Mouse (Mus musculus) heart, postnatal 10 days (tissue): ENCODE measurements around the gene Nlgn3. TPM values are rescaled to one million over a fixed set of nuclear protein-coding genes. Genes with fewer than 3 reads are reported as not detected.
"Not testable (repeated sequence)": the region's sequence is repeated elsewhere in the genome, so short reads cannot be mapped to it uniquely, and the experiment has no call there.

Source experiments
- DNase-seq, 2 experiments: peaks; one replicate each; pipeline ENCODE4 v3.0.0; 2021
- intact Hi-C: fragments of 180-260 bp; cut with DNase I; formaldehyde crosslinking; loops from one replicate; pipeline ENCODE4 v1.15.1; 2025
- total RNA-seq, 2 experiments: library from RNA; stranded (reverse); gene quantifications; 2 replicates each; pipeline ENCODE4 v1.2.3; 2021

The Nlgn3 gene
- total RNA-seq, 2 experiments from 2014 or later: 0.77 to 0.86 TPM

DNA sequence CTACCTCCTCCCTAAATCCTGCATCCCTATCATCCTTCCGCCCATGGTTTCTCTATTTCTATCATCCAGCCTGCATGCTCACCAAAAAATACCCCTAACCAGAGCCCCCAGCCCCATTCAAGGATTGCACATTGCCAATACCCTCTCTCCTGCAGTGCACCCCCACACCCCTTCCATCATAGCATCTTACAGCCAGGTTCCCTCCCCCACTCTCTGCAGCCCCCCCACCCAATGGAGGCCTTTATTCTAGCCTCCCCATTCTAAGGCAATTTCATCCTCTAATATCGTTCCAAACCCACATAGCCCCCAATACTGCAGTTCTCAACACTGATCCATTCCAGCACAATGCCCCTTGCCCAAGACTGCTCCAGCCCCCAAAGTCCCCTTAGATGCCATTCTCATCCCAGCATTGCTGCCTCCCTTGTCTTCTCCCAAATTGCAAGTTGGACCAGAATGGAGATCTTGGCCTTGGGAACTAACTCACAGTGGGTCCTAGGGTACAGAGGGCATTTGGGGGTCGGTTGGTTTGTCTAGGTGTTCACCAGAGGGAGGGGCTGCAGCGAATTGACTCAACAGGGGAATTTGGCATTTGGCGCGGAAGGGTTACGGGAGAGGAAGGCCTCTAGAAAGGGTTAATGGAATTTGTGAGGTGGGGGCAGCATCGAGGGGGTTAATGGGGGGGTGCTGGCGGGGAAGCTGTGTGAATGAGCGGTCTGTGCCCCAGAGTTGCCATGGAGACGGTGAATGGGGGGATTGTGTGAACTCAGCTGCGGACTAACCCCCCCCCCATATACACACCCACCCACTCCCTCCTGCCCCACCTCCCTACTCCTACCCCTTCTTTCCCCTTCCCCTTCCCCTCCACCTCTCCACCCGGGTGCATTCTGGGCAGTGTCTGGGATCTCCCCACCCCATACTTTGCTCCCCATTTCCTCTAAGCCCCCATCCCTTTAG, 782 bp downstream of the Nlgn3 start:
- intact Hi-C loops: no loop called here
- no peak for DNase-seq

DNA sequence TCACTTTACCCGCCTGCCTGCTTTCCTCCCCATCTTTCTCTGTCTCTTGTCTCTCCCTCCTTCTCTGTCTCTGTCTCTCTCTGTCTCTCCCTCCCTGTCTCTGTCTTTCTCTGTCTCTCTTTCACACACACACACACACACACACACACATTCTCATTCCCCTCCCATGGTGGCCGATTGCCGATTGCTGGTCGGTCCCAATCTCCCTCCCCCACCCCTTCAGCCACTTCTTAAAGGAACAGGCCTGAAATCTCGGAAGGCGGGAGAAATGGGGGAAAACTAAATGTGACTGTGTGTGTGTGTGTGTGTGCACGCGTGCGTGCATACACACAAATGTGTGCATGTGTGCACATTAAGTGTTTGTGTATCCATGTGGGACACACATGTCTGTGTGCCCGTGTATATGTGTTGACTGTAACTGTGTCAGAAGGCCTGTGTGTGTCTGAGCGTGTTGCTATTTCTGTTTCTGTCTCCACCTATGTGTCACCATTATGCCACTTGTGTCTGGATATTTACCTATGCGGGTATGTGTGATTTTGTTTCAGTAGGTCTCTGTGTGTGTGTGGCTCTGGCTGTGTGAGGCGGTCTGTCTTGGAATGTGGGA, 1.6 kb downstream of the Nlgn3 start:
- intact Hi-C loops: no loop called here
- DNase-seq: peak in 1 of 2 experiments; percentile 18

DNA sequence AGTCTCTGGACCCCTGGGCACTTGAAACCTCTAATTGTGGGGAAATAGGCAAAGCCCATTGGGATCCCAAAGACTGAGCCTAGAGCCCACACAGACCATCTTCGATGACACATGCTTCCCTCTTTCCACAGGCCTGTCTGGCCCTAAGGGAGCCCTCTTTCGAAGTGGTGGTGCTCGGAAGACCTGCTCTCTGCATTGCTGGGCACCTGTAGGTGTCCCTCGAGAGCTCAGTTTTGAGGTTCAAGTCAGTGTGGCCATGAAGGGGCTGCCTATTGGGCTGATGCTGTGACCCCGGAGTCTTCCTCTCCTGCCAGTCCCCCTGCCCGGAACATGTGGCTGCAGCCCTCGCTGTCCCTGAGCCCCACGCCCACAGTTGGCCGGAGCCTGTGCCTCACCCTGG, 2.7 kb downstream of the Nlgn3 start:
- intact Hi-C loops: no loop called here
- no peak for DNase-seq

DNA sequence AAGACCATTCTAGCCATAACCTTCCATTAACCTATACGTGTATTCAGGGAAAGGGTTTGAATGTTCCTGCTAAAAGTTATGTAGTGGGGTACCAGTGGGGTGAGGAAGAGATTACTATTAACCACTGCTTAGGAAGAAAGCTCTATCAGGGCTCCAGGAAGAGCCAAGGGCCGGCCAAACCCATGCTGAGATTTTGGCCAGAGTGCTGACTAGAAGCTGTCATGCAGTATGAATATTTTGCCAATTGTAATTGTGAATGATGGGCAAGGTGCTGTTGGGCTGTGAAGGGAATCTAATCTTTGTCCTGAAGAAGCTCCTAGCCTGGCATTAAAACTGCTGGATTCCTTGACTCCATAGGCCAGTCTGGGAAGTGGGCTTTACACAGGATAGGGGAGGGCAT, 5.7 kb downstream of the Nlgn3 start:
- intact Hi-C loops: no loop called here
- DNase-seq: no peak

DNA sequence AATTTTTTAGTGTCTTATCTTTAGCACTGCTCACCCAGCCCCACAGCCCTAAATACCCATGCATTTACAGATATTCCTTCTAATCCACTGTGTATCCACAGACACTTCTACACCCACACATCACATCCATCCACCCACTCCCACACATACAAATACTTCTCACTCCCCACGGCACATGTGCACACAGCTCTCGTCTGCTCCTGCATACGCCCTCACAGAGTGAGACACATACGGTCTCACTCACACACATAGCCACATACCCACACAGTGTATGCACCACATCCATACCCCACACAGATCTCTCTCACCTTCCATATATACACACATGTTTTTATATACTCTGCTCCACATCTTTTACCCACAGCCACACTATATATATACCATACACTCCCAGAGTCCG, 10.3 kb downstream of the Nlgn3 start:
- no peak for DNase-seq
- intact Hi-C loops: no loop called here

DNA sequence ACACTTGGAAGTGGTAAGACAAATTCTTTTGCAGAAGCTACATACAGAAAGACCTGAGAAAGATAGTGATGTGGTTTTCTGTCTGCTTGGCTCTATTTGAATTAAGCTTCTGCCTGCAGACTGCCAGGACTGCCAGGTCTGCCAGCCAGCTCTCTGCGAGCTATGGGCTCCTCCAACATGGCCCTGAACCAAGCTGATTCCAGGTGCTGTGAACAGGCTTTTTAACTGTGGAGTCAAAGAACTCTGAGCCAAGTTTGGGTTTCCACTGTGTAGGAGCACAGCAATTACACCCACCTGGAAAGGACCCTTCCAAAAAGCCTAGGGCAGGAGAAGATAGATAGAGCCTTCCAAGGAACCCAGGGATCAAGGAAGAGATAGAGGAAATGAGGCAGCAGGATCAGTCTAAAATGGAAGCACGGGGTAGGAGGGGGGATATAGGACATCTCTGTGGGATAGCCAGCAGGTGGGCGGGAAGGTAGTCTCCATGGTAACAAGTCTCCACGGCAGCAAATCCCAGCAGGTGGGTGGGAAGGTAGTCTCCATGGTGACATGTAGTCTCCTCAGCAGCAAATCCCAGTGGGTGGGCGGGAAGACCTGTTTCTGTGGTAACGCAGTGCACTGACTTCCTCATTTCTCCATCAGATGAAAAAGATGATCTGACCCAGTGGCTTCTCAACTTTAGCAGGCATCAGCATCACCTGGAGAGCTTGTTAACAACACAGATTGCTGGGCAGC, 14.8 kb downstream of the Nlgn3 start:
- intact Hi-C loops: no loop called here
- DNase-seq: no peak

DNA sequence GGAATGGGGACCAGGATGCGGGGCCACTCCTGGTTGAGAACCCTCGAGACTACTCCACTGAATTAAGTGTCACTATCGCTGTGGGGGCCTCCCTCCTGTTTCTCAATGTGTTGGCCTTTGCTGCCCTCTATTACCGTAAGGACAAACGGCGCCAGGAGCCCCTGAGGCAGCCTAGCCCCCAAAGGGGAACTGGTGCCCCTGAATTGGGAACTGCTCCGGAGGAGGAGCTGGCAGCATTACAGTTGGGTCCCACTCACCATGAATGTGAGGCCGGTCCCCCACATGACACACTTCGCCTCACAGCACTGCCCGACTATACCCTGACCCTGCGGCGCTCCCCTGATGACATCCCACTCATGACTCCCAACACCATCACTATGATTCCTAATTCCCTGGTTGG, 20.8 kb downstream of the Nlgn3 start:
- intact Hi-C loops: no loop called here
- no peak for DNase-seq

DNA sequence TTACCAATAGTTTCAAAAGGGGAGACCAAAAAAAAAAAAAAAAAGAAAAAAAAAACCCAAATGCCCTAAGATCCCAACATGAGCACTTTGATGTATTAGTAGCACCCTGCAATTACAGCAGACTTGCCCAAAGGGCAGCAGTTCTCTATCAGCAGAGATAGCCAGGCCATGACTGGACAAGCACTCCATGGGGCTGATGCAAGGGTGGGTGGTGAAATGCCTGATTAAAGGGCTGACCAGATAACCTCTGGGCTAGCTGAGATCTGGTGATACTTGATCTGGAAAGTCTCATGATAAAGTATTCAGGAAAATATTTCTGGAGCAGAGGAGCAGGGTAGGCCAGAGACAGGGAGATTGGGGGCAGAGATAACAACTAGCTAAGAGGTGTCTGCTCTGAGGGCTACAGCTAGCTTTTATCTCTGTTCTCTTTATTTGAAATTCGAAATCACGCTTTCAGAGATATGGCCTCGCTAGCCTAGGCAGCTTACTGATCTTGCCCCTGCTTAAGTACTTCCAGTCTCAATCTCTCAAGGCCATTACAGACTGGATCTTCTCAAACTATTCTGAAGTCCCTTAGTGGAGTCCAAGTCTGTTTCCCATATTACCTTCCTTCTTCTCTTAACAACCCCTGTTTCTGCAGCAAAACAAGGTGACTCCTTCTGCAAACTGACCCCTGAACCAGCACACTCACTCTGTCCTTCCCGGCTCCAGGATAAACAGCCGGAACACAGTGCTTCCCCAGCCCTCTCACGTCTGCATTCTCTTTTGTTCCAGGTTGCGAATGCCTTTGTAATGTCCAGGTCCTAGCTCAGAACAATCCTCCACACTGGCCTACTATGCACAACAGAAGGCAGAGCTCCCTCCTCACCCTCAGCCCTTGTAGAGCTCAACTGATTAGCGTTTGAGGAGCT, 27.3 kb downstream of the Nlgn3 start:
- intact Hi-C loops: no loop called here
- DNase-seq: no peak

DNA sequence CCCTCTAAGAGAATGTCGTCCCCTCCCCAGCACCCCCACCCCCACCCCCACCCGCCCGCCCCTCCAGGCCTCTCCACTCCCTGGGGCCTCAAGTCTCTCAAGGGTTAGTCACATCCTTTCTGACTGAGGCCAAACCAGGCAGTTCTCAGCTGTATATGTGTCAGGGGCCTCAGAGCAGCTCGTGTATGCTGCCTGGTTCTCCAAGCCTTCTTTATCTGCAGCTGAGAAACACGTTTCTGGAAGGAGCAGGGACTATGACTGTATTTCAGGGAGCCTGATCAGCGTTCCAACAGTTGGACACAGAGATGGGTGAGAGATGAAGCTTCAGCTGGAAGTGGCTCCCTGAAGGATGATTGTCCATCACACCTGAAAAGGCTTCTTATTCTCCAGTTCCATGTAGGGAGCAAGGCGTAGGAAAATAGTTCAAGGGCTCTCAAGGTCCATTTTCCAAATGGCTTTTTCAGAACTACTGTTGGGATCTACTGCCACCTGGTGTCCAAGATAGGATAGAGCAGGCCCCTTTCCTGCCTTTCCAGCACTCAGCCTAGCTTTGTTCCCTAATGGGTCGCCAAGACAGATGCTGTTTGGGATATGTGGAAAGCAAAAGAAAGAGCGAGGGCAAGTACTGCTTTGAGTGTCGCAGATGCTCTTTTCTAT, 30.5 kb downstream of the Nlgn3 start:
- DNase-seq: peak; percentile 70 to 78
- intact Hi-C loops: loop anchor here (1.0 to 10.0 kb wide), 2 partner anchors 197 to 555 kb away; no protein-coding TSS in a partner anchor

DNA sequence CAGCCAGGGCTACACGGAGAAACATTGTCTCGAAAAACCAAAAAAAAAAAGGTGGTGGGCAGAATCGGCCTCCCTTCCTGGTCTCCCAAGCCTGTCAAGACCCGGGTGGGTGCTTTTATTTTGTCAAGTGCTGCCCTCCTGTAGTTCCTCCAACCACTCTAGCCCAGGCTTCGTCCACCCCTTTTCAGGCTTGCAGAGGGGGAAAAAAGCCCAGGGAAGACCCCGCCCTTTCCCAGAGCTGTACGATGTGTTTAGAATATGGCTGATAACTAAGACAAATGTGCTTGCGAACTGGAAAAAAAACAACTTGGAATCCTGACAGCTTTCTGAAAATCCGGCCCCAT, 33.0 kb downstream of the Nlgn3 start:
- intact Hi-C loops: loop anchor here (2.0 to 10.0 kb wide), 2 partner anchors 109 to 557 kb away; partner anchors contain the start of gene Snx12
- DNase-seq: no peak

DNA sequence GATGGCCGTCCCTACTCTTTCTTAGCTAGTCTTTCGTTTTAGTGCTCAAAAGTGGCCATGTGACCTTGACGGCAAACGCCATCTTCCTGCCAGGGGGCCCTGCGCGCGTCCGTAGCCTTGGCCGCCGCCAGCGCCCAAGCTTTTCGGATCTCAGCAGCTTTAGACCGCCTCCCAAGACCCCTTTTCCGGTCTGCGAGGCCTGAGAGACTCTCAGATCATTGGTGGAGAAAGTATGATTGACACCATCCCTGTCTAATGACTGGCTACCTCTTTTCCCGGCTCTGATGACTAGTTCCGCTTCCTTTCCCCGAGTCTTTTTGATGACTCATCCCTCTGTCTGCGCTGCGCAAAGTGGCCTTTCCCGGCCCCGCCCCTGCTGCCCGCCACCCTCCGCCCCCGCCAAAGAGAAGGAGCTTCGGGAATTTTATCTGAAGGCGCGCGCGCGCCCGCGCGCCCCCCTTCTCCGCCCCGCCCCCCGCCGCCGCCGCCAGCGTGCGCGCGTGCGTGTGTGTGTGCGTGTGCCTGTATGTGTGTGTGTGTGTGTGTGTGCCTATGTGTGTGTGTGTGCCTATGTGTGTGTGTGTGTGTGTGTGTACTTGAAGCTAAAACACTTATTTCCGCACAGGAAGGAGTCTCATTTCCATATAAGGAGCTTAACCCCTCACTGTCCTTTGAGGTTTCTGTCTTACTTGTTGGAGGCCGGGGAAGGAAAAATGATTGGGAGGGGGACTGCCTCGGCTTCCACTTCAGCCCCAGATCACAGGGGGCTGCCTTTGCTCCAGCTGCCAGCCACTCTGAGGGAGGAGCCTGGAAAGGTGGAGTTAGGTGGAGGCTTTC, 33.6 kb downstream of the Nlgn3 start:
- intact Hi-C loops: loop anchor here (2.0 to 10.0 kb wide), 2 partner anchors 110 to 558 kb away; partner anchors contain the start of gene Snx12

DNA sequence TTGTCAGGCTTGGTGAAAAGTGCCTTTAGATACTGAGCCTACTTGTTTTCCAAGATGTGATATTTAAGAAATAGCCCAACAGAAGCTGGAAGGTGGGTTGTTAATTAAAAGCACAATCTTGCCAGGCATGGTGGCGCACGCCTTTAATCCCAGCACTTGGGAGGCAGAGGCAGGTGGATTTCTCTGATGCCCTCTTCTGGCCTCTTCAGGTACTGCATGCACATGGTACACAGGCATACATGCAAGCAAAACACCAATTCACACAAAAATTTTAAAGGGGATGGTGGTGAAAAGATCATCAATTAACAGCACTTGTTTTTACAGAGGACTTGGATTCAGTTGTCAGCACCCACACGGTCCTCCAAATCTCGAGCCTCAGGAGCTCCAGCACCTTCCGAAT, 35.6 kb downstream of the Nlgn3 start:
- intact Hi-C loops: loop anchor here (10.0 kb wide), 1 partner anchor 560 kb away; no protein-coding TSS in a partner anchor
- peak in 1 of 2 experiments; percentile 9 for DNase-seq

More for the DNA sequence above, 33.6 kb downstream of the Nlgn3 start:
- peak; percentile 88 to 92 for DNase-seq

DNA sequence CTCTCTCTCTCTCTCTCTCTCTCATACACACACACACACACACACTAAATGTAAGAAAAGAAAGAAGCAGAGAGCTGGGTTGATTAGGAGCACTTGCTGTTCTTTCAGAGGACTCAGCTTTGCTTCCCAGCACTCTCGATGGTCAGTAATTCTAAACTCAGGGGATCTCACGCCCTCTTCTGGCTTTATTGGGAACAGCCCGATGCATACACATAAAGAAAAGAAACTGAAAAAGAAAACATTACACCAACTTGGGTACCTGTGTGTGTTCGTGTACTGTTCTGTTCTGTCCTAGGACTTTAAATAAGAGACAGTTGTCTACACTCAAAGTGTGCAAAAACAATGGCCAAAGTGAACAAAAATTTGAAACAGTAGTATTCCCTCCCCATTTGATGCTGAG, 39.7 kb downstream of the Nlgn3 start:
- intact Hi-C loops: loop anchor here (10.0 kb wide), 1 partner anchor 564 kb away; no protein-coding TSS in a partner anchor
- no peak for DNase-seq

DNA sequence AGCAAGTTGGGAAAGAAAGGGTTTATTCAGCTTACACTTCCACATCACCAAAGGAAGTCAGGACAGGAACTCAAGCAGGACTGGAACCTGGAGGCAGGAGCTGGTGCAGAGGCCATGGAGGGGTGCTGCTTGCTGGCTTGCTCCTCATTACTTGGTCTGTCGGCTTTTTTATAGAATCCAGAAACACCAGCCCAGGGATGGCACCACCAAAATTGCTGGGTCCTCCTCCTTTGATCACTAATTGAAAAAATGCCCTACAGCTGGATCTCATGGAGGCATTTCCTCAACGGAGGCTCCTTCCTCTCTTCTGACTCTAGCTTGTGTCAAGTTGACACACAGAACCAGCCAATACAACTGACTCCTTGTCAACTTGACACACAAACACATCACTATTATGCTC, 43.9 kb downstream of the Nlgn3 start:
- intact Hi-C loops, DNase-seq: not testable (repeated sequence)

DNA sequence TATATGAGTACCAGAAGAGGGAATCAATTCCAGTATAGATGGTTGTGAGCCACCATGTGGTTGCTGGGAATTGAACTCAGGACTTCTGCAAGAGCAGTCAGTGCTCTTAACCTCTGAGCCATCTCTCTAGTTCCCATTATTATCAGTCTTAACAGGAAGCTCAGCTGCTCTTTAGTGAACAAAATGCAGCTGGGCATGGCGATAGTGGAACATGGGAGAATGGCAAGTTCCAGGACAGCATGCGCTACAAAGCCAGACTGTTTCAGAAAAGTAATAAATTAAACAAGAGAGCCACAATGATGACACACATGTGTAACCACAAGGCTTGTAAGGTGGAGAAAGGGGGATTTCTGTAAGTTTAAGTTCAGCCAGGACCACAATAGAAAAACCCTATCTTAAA, 46.5 kb downstream of the Nlgn3 start:
- intact Hi-C loops: no loop called here
- no peak for DNase-seq

DNA sequence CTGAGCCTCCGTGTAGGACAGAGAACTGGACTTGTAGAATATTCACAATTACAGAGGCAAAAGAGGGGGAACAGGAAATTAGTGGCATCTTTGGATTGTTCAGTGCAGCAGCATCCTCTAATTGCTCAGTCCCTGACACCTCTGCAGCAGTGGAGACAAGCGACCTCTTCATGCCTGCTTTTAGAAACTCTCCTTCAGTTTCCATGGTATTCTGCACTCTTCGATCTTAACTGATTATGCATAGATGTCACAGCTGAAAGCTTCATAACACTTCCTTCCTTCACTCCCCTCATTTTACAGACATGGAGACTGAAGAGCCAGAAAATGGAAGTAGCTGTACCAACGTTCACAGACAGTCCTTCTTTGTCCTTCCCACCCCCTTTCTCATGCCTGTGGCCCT, 47.5 kb downstream of the Nlgn3 start:
- no peak for DNase-seq
- intact Hi-C loops: no loop called here

DNA sequence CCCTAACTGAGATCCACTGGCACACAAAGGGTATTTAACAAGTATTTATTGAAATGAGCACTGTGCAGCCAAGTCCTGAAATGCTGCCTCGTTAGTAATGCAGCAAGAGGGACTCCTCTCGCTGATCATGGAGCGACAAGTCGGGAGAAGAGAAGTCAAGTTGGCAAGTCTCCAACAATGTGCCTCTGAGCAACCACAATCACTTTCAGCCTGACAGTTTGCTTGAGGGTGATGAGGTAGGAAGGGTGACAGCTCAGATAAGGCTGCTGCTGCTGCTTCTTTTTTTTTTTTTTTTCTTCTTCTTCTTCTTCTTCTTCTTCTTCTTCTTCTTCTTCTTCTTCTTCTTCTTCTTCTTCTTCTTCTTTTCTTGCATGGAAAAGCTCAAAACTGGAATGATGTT, 52.2 kb downstream of the Nlgn3 start:
- intact Hi-C loops: no loop called here
- DNase-seq: no peak

DNA sequence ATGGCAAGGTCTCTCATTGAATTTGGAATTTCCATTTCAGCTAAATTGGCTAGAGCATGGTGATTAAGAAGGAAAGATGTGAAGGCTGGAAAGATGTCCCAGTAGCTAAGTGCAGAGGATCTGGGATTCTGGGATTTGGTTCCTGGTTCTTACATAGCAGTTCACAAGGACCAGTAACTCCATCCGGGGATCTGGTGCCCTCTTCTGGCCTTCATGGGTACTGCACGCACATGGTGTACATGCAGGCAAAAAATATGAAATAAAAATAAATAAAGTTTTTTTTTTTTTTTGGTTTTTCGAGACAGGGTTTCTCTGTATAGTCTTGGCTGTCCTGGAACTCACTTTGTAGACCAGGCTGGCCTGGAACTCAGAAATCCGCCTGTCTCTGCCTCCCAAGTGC, 59.9 kb downstream of the Nlgn3 start:
- intact Hi-C loops, DNase-seq: not testable (repeated sequence)

DNA sequence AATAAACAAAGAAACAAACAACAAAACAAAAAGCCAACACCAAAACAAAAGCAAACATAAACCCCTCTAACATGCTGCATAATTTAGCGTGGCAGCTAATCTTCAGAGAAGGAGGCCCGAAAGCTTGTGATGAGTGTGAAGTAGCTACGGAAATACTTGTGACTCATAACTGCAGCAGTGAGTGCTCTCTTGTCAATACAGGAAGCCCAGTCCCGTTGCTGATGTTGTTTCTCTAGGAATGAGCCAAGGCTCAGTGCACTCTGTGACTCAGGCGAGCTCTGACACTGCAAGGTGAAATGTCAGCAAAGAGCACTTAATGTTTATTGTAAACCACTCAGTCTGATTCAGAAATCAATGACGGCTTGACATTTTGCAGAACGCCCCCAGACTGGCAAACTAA, 70.0 kb downstream of the Nlgn3 start:
- intact Hi-C loops: no loop called here
- no peak for DNase-seq
